Mouse (Mus musculus): ENCODE data around the gene Ccdc169.

Gene Ccdc169

DNA sequence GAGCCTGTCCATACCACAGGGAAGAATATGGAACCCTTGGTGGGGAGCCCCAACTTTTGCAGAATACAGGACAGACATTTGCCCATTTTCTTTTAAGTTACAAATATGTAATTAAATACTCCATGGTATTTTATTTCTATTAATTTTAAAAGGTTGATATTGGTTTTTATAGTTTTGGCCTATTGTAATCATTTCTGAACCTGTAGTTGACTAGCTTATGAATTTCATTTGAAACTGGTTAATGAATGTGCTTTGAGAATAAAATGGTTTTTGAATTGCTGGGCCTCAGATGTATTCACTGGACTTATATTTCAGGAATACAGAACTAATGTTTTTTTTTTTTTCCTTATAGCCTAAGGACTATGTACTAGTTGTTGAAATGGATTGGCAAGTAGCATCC is at the start of gene Ccdc169:
Gene Ccdc169 (plus strand): TSS at position 301 of the 400 bp plus-strand sequence.
- DNase-seq (ENCODE audit: low spot score in 2 of 2): no peak

DNA sequence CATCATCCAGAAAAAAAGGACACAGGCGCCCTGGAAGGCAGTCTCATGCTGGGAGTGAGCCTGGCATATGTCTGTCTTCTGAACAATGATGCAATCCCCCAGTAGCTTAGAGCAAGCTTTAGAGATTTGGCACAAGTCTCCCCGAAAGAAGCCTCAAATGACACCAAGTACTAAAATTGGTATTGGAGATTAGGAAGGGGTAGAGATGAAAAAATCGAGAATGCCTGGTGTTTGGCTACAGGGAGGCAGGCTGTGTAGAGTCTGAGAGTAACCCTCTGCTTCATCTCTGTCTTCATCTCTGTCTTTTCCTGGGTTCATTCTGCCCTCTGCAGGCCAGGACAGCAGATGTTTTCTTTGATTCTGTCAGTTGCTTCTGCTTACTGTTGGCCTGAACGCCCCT is 49.8 kb upstream of the Ccdc169 start:
- DNase-seq (ENCODE audit: low spot score in 2 of 2): no peak

DNA sequence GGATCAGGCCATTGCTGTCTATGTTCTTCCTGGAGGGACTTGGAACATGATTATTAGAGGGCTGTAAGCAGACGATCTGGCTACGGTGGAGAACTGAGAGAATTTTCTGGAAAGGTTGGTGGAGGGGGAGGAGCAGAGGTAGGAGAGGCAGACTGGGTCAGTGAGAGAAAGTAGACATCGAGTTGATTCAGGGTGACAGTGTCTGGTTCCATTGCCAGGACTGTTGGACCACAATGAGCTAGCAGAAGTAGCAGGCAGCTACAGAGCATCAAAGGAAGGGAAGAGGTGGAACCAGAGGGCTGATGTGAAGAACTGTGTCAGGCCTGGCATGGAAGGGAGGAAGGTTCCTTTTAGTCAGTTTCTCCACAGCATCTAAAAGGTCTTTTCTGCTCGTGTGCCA is 48.8 kb upstream of the Ccdc169 start:
- no peak for DNase-seq (ENCODE audit: low spot score in 2 of 2)

DNA sequence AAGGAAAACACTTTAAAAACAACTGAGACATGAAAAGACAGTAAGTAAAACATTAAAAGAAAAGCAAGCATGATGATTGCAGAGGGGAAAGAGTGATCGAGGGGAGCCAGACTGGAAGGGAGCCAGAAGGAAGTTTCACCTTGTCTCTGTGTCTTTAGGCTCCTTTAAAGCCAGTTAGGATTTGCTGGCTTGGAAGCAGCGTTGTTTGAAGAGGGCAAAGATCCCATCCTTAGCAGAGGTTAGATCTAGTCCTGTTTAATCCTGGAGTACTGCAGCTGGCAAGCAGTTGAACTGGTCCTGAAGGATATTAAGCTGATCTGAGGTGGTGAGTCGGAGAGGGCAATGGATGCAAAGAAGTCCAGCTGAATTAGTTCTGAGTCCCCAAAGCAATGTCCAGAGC is 48.3 kb upstream of the Ccdc169 start:
- DNase-seq (ENCODE audit: low spot score in 2 of 2): no peak

DNA sequence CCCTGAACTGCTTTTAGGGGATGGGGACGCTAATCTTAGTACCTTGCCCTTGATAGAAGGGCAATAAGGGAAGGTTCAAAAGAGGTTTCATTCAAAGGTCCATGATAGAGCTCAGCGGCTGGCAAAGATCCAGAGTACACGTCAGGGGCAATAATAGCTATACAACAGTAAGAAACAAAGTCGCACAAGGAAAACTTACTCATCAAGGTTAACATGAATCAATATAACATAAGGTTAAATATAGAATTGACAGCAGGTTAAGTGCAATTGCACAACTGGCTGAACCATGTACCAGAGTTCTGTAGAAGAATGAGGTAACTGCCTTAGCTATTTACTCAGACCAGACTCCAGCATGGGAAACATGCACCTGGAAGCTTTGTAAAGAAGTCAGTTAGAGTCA is 47.8 kb upstream of the Ccdc169 start:
- no peak for DNase-seq (ENCODE audit: low spot score in 2 of 2)

DNA sequence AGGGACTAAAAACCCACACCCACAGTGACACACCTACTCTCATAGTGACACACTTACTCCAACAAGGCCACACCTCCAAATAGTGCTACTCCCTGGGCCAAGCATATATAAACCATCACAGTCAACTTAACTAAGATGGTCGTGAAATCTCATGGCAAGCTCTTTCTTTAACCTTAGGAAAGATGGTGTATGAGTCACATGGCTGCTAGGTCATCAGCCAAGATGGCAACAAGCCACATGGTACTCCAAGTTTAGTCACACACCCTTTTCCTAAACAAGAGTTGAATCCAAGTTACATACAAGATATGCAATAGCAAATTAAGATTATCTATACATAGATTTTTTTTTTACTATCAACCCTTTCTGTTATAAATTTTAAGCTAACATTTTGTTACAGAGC is 44.0 kb upstream of the Ccdc169 start:
- no peak for DNase-seq (ENCODE audit: low spot score in 2 of 2)

DNA sequence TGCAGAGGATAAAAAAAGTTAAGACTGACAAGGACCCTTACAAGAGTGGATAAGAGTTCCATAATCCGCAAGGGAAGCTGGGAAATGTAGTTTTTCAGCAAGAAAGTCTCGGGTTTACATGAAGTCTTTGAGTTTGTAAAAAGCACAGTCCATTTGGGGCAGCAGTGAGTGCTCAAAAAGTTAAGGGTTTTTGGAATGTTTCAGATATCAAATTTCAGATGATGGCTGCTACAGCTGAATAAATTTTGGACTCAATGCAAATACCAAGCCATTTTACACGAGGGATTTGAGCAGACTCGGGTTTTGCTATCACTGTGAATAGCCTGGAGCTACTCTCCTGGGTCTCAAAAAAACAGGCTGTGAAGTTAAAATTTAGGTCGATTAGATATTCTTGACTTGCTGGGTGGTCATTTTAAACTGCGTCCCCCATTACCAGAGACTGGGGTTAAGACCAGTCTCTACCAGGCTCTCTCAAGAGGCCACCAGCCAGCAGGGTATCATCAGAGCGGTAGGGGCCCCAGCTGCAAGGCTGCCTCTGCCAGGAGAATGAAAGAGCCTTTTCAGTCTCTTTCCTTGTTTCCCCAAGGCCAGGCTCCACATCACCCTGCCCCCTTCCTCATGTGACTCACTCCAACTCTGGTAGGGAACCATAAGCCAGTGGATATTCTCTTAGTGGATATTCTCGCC is 41.0 kb upstream of the Ccdc169 start:
- no peak for DNase-seq (ENCODE audit: low spot score in 2 of 2)

DNA sequence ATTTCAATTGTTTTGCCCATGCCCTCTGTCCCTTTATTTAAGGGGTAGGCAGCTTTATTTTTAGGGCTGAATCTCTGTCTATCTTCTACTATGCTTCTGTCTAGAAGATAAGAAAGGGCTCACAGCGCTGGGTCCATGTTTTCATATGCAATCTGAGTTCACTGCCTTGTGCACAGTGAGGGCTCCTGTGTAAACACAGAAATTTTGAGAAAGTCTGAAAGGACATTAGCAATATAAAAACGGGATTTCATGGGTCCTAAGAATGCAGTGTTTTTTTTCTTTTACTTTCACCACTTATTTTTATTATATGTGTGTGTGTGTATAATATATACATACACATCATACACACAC is 40.5 kb upstream of the Ccdc169 start:
- DNase-seq (ENCODE audit: low spot score in 2 of 2): no peak

DNA sequence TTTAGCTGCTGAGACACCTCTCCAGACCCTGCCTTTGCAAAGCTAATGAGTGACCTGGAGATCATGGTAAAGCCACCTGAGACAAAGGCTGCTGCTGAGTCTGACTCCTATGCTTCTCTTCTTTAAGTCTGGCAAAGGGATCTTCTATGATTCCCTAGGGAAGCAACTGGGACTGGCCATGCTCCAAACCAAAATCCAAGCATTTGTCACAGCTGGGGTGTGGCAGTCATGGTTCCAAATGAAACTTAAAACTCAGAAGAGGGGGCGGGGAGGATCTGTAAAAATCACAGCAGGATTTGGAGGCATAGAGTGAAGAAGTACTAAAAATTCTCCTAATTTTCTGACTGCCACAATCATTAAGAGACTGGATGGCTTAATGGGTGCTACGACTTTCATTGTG is 40.0 kb upstream of the Ccdc169 start:
- no peak for DNase-seq (ENCODE audit: low spot score in 2 of 2)

DNA sequence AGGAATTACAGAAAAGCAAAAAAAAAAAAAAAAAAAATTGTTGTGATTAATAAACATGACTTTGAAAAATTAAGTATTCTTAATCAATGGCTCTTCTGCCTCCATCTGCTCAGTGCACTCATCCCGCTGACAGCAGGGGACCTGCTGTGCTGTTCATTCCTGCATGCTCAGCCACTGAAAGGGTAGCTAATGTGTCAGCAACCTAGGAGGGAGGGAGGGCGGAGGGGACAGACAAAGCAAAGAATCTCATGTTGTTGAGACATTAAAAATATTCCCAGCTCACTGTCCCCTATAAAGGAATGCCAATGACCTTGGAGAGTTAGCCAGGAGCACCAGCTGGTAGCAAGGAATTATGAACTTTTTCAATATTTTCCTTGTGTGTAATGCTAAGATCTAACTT is 39.1 kb upstream of the Ccdc169 start:
- no peak for DNase-seq (ENCODE audit: low spot score in 2 of 2)

DNA sequence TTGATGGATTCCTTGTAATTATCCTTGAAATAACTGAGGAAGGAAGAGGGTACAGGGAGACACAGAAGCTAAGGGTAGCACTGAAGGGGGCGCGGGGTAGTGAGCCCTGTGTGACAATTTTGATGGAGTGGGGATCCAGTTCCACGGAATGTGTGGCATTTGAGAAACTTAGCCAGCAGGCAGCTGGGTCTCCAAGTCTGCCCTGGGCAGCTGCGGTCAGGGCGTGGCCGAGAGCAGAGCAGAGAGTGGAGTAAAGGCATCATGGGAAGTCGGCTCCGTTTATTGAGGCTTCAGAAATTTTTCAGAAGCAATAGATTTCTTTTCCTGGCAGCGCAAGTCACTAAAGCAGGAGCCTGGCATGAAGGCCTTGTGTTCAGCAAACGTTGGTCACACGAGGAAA is 38.1 kb upstream of the Ccdc169 start:
- no peak for DNase-seq (ENCODE audit: low spot score in 2 of 2)

DNA sequence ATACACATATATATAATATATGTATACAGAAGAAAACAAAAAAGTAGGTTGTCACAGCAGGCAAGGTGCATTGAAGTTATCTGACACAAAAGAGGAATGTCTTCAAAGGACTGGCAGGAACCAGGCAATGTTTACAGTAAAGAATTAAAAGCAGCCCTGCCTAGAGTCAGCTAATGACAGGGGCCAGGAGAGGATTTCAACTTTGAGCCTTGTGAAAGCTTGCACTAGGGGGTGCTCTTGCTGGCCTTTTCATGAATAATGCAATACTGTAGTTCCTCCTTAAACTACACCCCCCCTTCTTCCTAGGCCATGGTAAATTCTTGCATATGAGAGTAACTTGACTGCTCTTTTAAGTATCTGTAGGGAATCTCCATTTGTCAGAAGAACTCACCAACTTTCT is 36.0 kb upstream of the Ccdc169 start:
- no peak for DNase-seq (ENCODE audit: low spot score in 2 of 2)

DNA sequence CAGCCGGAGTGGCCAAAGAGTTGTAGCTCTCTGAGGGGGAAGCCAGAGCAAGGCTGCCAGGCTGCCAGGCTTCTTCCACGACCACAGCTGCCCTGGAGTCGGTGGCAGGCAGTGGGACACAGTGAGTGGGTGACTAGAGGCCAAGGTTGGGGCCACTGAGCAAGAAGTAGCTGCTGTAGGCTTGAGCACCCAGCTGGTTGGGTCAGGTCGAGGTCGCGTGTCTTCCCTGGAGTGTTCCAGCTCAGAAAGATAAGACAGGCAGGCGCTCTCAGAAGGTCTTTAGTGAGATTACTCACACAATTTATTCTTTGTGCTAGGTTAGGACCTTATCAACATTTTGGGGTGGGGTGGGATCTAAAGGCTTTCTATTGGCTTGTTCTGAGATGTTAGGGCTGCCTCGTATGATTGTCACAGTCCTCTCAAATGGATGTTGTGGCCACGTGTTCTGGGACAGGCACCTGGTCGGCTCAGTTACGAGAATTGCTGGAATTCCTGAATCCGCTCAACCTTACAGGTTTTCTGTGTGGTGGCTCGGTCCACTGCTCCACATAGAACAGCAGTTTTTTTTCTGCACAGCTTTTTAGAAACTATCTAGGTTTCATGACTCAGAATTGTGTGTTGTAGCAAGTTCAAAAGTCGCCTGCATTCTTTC is 31.6 kb upstream of the Ccdc169 start:
- DNase-seq (ENCODE audit: low spot score in 2 of 2): no peak

DNA sequence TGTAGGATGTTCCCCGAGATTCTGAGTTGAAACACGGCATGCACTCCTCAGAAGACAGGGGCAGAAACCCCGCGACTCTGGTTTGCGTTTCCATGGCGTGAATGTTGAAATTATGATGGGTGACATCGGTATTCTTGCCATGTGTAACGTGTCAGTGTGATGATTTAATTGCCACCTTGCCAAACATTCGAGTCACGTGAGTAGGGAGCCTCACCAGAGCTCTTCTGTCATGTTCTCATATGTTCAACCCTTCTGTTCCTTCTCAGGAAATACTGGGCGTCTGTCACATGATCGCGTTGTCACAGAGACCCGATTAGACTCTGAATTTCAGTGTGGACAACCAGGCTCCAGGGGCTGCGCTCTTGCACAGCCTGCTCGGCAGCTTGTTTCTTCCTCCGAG is 31.1 kb upstream of the Ccdc169 start:
- DNase-seq (ENCODE audit: low spot score in 2 of 2): no peak

DNA sequence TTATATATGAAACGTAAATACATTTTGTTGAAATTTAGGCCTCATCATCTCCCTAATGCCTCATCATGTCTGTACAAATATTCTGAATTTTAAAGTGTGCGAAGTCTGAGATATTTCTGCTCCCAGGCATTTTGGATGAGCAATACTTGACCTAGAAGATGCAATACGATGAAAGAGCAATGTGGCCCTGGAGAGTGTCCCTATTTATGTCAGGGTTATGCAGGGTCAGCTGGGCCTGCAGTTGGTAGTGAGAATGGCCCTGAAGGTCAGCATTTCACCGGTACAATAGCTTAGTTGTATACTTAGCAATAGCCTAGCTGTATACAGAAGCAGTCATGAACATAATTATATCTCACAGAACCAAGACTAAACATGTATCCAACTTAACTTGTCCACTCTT is 28.0 kb upstream of the Ccdc169 start:
- DNase-seq (ENCODE audit: low spot score in 2 of 2): no peak

DNA sequence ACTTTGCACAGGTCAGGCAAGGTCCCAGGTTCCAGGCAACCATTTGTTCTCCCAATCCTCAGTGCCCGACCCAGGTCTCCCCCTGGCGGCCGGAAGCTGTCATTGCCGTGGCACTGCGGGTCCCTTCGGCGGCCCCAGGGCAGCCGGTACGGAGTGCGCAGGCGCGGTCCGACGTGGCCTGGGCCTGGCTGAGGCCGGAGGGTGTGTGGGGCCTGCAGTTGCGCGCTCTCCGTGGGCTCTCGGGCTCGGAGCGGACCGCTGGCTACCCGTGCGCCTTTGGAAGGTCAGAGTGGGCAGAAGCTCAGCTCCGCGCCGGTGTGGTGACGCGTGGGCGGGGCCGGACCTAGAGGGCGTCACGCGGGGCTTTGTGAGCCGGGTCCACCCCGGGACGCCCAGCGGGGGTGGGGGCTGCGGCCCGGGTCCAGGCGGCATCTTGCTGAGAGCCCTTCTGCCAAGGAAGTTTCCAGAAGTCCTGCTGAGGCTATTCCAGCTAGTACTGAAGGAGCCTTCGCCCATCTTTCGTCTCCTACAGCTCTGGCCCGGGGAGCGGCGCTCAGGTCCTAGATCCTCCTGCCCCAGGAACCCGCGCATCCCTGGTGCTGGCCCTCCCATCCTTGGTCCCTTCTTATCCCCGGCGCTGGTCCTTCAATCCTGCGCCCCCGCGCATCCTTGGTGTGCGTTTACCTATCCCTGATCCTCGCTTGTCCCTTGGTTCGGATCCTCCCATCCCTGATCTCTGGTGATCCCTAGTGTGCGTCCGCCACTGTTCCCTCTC is 25.0 kb upstream of the Ccdc169 start, which contains the start of gene Spg20:
Gene Spg20 (plus strand): TSS at position 174 of the 775 bp plus-strand sequence.
- DNase-seq (ENCODE audit: low spot score in 2 of 2): peak; percentile 97 to 99

DNA sequence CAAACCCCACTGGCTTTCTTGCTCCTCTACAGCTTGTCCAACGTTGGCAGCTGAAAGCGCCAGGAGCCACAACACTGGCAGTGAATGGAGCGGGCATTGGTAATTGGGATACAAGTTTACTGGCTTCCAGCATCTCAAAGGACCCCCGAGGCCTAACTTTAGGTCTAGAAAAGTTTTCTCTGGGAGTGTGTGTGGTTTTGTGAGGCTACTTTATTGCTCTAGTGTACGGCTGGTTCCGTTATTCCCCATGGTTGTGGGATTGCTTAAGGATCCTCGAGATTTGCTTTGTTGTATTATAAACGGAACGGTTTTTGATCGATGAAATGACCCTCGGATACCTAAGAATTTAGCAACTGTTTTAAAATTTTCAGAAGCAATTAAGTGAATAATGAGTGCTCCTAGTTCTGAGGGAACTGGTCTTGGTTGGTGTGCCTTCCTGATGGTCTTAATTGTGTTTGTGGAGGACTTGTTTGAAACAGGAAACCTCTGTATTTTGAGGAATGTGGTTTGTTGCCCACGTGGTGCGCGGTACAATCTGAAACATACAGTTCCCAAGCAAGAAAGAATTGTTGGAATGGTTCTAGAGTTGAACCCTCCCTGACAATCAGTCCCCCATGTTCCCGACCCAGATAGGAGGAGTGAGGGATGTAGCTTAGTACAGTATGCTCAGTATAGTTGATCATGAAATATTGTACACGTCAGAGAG is 24.3 kb upstream of the Ccdc169 start:
- DNase-seq (ENCODE audit: low spot score in 2 of 2): no peak

DNA sequence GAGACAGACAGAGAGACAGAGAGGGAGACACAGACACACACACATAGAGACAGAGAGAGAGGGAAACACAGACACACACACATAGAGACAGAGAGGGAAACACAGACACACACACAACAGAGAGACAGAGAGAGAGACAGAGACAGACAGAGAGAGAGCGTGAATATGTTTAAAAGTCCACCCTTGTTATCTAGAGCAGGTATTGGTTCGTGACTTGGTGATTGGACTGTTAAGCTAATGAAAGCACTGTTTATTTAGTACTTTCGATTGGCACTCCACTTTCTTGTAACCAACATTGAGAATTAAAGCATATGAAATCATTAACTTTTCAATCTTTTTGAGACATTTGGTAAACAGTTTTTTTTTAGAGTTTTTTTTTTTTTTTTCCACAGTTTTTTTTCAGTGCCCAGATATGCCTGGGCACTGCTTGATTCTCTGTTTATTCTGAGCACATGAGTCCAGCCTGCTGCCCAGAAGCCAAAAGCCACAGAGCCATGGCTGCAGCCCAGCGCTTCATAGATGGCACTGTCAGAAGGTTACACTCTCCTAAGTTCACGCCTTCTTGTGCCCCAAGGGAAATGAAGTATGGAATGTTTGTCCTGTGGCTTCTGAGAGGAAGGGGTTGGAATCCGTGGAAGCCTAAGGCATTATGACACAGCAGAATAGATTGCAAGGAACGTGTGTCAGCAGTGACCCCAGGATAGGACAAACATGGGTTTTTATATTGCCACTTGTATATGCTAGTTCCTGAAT is 22.6 kb upstream of the Ccdc169 start:
- no peak for DNase-seq (ENCODE audit: low spot score in 2 of 2)

DNA sequence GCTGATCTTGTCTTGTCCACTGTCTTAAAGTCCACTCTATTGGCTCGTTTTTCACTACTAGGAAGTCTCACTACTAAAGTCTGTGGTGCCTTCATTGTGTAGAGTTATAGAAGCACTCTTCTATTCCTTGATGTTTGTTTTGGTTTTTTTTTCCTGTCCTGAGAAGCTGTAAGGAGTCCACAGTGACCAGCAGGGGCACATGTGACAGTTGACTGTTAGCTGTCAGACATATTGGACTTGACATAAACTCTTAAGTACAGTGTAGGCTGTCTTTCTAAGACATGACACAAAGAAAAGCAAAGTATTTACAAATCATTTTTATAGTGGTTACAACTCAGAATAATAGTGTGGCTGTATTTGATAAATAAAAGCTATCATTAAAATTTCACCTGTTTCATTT is 22.1 kb upstream of the Ccdc169 start:
- no peak for DNase-seq (ENCODE audit: low spot score in 2 of 2)

DNA sequence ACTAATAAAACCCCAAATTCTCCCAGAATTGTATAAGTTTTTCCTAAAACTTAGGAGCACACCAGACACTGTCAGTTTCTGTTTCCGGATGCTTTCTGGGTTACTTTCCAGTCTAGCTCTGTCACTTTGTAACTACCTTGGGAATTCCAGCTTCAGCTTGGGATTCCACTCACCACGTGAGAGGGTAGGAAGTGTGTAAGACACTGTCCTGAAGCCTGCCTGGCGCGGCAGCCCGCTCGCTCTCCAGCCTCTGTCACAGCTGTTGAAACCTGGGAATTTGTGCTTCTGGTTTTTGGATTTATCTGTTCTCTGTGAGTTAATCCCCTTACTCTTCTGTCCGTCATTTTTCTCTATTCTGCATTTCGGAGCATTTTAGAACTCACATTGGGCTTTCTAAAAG is 21.1 kb upstream of the Ccdc169 start:
- no peak for DNase-seq (ENCODE audit: low spot score in 2 of 2)

DNA sequence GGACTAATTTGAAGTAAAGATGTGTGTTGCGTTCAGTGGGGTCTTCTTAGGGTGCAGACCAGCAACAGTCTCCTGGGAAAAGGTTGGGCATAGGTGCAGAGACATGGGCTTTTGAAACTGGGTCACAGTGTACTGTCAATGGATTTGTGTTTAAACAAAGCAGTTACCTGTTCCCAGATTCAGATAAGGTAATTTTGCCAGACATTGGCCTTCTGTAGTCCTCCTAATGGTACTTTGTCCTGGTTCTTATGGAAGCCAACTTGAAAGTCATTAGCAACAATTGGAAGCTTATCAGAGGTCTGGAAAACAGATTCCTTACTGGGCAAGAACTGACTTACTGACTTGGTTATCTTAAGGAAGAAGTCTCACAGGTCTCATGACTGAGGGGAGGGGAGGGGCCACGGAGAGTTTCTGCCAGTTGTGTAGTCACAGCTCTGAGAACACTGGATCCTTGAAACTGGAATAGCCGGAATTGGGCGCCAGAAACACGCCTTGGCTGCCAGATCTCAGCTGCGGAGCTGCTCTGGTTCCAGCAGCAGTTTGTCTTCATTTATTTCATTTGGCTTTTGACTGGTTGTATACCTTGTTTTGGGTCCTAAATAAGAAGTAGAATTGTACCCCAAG is 17.8 kb upstream of the Ccdc169 start:
- no peak for DNase-seq (ENCODE audit: low spot score in 2 of 2)

Measured in cerebellum, postnatal 4 days (tissue).